Mouse (Mus musculus): Measurements from ENCODE around the gene Cd300e. TPM values are rescaled to one million over a fixed set of nuclear protein-coding genes. Genes with fewer than 3 reads are reported as not detected.

The Cd300e gene
- not detected in 2 replicates for polyA plus RNA-seq (2014; fragmentation: Nextera tagmentation; extraction: Ambion mirVana)

DNA sequence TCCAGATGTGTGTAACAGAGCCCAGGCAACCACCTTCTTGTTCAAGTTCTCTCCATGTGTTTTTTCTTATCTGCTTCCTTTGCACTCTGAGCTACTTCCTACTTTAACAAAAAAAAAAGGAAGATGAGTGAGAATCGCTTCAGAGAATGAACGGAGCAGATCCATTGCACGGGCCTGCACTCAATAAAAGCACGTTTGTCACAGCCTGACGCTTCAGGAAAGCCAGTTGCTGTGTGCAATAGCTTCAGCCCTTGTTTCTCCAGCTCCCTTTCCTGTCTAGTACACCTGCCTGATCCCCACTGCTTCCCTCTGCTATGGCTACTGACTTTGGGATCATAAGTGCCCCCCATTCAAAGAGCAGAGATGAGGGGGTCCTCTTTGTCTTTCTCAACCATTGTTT, at the start of gene Cd300e:
Gene Cd300e, minus strand, starts transcription at position 101 of the 400 bp plus-strand sequence.
- no peak for DNase-seq
- H3K36me3 ChIP-seq (ENCODE audit: control insufficient read depth, insufficient read depth, low read length) = no peaks in the 10 kb centered on the region
- no peak within 1 kb of the TSS for H3K4me3 ChIP-seq (replicated peaks; ENCODE audit: low read depth, low read length)
- H3K27ac ChIP-seq (replicated peaks; ENCODE audit: low read depth, low read length) = no peak within 1 kb of the TSS
- no peaks in the 10 kb centered on the region for H3K4me1 ChIP-seq (ENCODE audit: control insufficient read depth, insufficient read depth, low read length)
- H3K4me2 ChIP-seq (ENCODE audit: low read length) = no peak within 1 kb of the TSS
- 27% methylated on average over 5 of the region's 5 CpGs for WGBS
- H3K9me3 ChIP-seq (ENCODE audit: control insufficient read depth, low read length) = no peaks in the 10 kb centered on the region
- no peak within 1 kb of the TSS for H3K9ac ChIP-seq (replicated peaks; ENCODE audit: low read length)
- H3K27me3 ChIP-seq (ENCODE audit: control insufficient read depth, insufficient read depth, low read length) = no peaks in the 10 kb centered on the region
- ATAC-seq (ENCODE audit: low FRiP score, low TSS enrichment) = no peak

DNA sequence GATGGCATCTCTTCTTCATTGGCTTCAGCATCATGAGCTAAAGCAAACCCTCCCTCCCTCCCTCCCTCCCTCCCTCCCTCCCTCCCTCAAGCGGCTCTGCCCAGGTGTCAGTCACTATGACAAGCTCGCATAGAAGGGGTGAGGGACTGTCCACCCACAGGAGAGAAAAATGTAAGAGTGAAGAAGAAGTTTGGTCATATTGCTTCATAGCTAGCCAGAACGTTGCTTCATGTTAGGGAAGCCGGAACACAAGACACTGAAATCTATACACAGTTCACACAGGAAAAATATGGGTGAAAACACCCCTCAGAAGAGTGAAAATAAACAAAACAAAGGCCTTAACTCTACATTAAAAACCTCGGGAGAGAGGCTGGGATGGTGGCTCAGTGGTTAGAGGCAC, 48.3 kb upstream of the Cd300e start:
- ATAC-seq (ENCODE audit: low FRiP score, low TSS enrichment) (no peak), DNase-seq (no peak)
- Histone ChIP-seq H3K27me3 (ENCODE audit: control insufficient read depth, insufficient read depth, low read length) (no peaks in the 10 kb centered on the region), H3K9ac (replicated peaks; ENCODE audit: low read length) (no peak overlapping the region), H3K4me2 (ENCODE audit: low read length) (no peak overlapping the region), H3K27ac (replicated peaks; ENCODE audit: low read depth, low read length) (no peak overlapping the region), H3K36me3 (ENCODE audit: control insufficient read depth, insufficient read depth, low read length) (no peaks in the 10 kb centered on the region), H3K4me1 (ENCODE audit: control insufficient read depth, insufficient read depth, low read length) (peaks cover 7% of the 10 kb centered on the region; the same call in 1 of the 2 replicates), H3K9me3 (ENCODE audit: control insufficient read depth, low read length) (no peaks in the 10 kb centered on the region), H3K4me3 (replicated peaks; ENCODE audit: low read depth, low read length) (no peak overlapping the region)
- 85% methylated on average over 4 of the region's 5 CpGs for WGBS

DNA sequence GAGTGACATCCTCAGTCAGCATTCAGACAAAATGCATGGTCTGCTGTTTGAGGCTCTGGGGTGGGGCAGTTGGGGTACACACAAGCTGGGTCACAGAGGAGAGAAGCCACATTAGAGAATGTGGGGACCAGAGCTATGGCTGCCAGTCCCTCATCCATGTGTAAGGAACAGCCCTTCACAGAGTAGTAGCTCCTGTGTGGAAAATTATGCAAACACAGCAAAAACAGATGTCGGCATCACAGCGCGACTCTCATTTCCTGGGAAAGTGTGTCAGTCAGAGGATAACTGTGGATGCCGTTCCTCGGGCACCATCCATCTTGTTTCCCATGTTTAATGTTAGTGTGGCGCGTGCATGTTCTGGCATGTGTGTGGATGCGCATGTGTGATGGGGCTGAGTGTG, 46.2 kb upstream of the Cd300e start:
- Histone ChIP-seq H3K27me3 (ENCODE audit: control insufficient read depth, insufficient read depth, low read length) (no peaks in the 10 kb centered on the region), H3K4me3 (replicated peaks; ENCODE audit: low read depth, low read length) (no peak overlapping the region), H3K4me2 (ENCODE audit: low read length) (no peak overlapping the region), H3K27ac (replicated peaks; ENCODE audit: low read depth, low read length) (no peak overlapping the region), H3K9me3 (ENCODE audit: control insufficient read depth, low read length) (no peaks in the 10 kb centered on the region), H3K36me3 (ENCODE audit: control insufficient read depth, insufficient read depth, low read length) (no peaks in the 10 kb centered on the region), H3K9ac (replicated peaks; ENCODE audit: low read length) (no peak overlapping the region), H3K4me1 (ENCODE audit: control insufficient read depth, insufficient read depth, low read length) (peaks cover 7% of the 10 kb centered on the region; the same call in 1 of the 2 replicates)
- no peak for ATAC-seq (ENCODE audit: low FRiP score, low TSS enrichment)
- DNase-seq = no peak
- 95% methylated on average over 8 of the region's 8 CpGs for WGBS

DNA sequence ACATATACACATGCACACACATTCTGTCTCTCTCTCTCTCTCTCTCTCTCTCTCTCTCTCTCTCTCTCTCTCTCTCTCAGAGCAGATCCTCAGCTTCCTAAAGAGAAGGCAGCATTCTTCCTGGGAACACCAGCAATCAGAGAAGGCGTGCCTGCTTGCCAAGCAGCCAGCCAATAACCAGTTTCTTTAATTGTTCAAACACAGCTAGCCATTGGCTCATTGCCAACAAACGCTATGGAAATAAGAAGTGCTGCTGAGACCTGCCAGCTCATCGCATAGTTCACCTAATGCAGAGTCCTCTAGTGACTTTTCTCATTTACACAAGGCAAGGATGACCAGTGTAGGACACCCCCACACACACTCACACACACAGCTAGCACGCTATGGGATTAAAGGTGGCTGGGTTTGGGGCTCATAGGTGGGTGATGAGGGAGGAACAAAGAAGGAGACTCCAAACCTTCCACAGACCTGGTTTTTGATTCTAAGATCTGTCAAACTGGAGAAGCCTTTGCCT, 45.5 kb upstream of the Cd300e start:
- no peaks in the 10 kb centered on the region for H3K9me3 ChIP-seq (ENCODE audit: control insufficient read depth, low read length)
- peaks cover 7% of the 10 kb centered on the region; the same call in 1 of the 2 replicates for H3K4me1 ChIP-seq (ENCODE audit: control insufficient read depth, insufficient read depth, low read length)
- H3K4me3 ChIP-seq (replicated peaks; ENCODE audit: low read depth, low read length) = no peak overlapping the region
- H3K27me3 ChIP-seq (ENCODE audit: control insufficient read depth, insufficient read depth, low read length) = no peaks in the 10 kb centered on the region
- peak; percentile 80 for DNase-seq
- H3K4me2 ChIP-seq (ENCODE audit: low read length) = no peak overlapping the region
- 31% methylated on average over 4 of the region's 4 CpGs for WGBS
- no peak overlapping the region for H3K27ac ChIP-seq (replicated peaks; ENCODE audit: low read depth, low read length)
- no peaks in the 10 kb centered on the region for H3K36me3 ChIP-seq (ENCODE audit: control insufficient read depth, insufficient read depth, low read length)
- no peak for ATAC-seq (ENCODE audit: low FRiP score, low TSS enrichment)
- H3K9ac ChIP-seq (replicated peaks; ENCODE audit: low read length) = no peak overlapping the region

DNA sequence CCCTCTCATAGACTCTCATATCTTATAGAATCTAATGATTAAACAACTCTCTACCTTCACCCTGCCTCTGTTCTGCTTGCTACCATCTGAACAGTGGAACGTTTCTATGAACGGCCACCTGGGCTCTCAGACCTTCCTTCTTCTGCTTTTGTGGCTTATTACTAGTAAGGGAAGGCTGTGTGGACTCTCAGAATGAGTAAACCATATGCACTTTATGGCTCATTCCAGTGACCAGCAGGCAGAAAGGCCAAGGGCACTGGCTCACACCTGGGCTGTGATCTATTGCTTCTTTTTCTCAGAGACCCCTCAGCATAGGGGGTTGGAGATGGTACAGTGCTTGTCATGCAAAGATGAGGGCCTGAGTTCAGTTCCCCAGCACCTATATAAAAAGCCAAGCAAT, 44.7 kb upstream of the Cd300e start:
- no peaks in the 10 kb centered on the region for H3K9me3 ChIP-seq (ENCODE audit: control insufficient read depth, low read length)
- WGBS = 96% methylated on average over 2 of the region's 2 CpGs
- no peak for ATAC-seq (ENCODE audit: low FRiP score, low TSS enrichment)

DNA sequence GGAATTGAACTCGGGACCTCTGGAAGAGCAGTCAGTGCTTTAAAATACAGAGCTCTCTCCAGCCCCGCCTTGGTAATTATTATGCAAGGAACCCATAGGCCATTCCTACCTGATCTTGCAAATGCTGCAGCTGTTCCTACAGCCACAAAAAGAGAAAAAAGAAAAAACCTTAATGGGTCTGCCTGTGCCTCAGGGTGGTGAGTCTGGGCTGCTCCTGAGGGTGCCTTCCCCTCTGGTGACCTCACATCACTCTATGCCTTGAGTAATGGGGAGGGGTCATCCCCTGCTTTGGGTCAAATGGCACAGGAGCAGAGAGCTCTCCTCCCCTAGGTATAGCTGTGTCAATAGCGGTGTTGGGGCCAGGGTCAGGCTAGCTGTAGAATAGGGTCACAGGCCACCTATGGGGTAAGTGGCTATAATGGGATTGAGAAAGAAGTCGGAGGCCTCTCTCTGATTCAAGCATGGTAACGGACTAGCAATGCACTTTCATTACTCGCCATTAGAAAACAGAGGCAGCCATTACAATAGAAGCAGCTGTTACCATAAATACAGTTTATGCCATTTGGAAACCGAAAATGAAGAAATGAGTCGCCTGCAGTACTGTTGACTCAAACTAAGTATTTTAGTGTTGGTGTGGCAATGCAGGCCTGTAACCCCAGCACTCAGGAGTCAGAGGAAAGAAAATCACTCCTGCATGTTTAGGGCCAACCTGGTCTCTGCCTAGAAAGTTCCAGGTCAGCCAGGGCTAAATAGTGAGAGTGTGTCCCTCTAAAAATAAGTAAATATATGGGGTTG, 43.0 kb upstream of the Cd300e start:
- no peak overlapping the region for H3K4me3 ChIP-seq (replicated peaks; ENCODE audit: low read depth, low read length)
- WGBS = 72% methylated on average over 8 of the region's 8 CpGs
- H3K27me3 ChIP-seq (ENCODE audit: control insufficient read depth, insufficient read depth, low read length) = no peaks in the 10 kb centered on the region
- H3K36me3 ChIP-seq (ENCODE audit: control insufficient read depth, insufficient read depth, low read length) = no peaks in the 10 kb centered on the region
- H3K4me1 ChIP-seq (ENCODE audit: control insufficient read depth, insufficient read depth, low read length) = peaks cover 7% of the 10 kb centered on the region; the same call in 1 of the 2 replicates
- no peak for DNase-seq
- no peak overlapping the region for H3K27ac ChIP-seq (replicated peaks; ENCODE audit: low read depth, low read length)
- no peak for ATAC-seq (ENCODE audit: low FRiP score, low TSS enrichment)
- no peak overlapping the region for H3K9ac ChIP-seq (replicated peaks; ENCODE audit: low read length)
- no peak overlapping the region for H3K4me2 ChIP-seq (ENCODE audit: low read length)
- no peaks in the 10 kb centered on the region for H3K9me3 ChIP-seq (ENCODE audit: control insufficient read depth, low read length)

More for the DNA sequence above, 44.7 kb upstream of the Cd300e start:
- peaks cover 7% of the 10 kb centered on the region; the same call in 1 of the 2 replicates for H3K4me1 ChIP-seq (ENCODE audit: control insufficient read depth, insufficient read depth, low read length)
- no peaks in the 10 kb centered on the region for H3K36me3 ChIP-seq (ENCODE audit: control insufficient read depth, insufficient read depth, low read length)
- no peaks in the 10 kb centered on the region for H3K27me3 ChIP-seq (ENCODE audit: control insufficient read depth, insufficient read depth, low read length)
- no peak overlapping the region for H3K4me3 ChIP-seq (replicated peaks; ENCODE audit: low read depth, low read length)
- no peak overlapping the region for H3K4me2 ChIP-seq (ENCODE audit: low read length)
- H3K9ac ChIP-seq (replicated peaks; ENCODE audit: low read length) = no peak overlapping the region
- H3K27ac ChIP-seq (replicated peaks; ENCODE audit: low read depth, low read length) = no peak overlapping the region
- no peak for DNase-seq

DNA sequence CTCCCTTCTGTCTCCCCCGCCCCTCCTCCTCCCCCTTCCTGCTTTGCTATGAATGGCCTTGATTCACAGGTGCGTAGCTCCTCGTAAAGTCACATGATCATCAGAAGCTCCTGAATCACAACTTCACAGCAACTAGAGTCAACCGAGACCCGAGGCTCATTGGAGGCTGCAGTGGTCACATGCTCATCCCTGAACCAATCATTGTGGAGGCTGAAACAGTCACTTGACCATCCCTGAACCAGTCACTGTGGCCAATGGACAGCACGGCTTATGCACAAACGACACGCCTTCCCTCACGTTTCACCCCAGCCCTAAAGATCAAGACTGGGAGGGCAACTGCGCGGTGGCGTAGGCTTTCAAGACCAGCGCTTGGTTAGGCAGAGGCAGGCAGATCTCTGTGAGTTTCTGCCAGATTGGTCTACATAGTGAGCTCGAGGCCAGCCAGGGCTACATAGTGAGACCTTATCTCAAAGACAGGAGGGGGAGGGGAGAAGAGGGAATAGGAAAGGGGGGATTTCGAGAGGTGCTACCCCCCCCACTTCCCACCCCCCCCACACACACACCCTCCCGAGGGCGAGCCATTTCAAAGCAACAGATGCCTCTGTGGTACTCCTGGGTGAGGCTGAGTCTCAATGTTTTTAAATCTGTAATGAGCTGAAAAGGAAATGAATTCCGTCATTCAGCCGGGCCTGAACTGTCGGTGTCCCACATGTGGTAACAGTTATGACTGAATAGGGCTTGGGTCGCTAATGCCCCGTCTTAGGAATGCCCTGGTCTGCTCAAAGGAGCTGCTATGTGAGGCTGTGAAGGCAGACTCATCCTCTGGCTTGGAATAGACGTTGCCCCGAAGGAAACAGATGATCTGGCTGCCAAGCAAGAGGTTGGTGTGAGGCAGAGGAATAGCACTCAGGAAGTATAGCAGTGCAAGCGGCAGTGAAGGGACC, 41.8 kb upstream of the Cd300e start:
- no peak for ATAC-seq (ENCODE audit: low FRiP score, low TSS enrichment)
- H3K4me3 ChIP-seq (replicated peaks; ENCODE audit: low read depth, low read length) = no peak overlapping the region
- WGBS = 90% methylated on average over 25 of the region's 25 CpGs
- DNase-seq = no peak
- H3K27ac ChIP-seq (replicated peaks; ENCODE audit: low read depth, low read length) = no peak overlapping the region
- no peak overlapping the region for H3K9ac ChIP-seq (replicated peaks; ENCODE audit: low read length)
- H3K27me3 ChIP-seq (ENCODE audit: control insufficient read depth, insufficient read depth, low read length) = no peaks in the 10 kb centered on the region
- H3K4me1 ChIP-seq (ENCODE audit: control insufficient read depth, insufficient read depth, low read length) = peaks cover 7% of the 10 kb centered on the region; the same call in 1 of the 2 replicates
- no peaks in the 10 kb centered on the region for H3K9me3 ChIP-seq (ENCODE audit: control insufficient read depth, low read length)
- H3K36me3 ChIP-seq (ENCODE audit: control insufficient read depth, insufficient read depth, low read length) = no peaks in the 10 kb centered on the region
- H3K4me2 ChIP-seq (ENCODE audit: low read length) = no peak overlapping the region

DNA sequence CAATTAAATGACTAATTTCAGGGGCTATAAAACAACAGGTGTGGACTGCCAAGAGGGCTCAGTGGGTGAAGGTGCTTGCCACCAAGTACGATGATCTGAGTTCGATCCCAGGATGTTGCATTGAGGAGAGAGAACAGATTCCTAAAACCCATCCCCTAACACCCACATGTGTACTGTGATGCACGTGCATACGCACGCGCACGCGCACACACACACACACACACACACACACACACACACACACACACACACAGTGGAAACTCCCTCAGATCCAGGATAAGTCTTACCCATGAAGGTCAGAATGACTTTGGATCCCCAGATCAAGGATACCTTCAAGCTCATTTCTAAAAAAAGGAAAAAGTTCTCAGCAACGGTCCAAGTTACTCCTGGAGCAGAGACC, 40.1 kb upstream of the Cd300e start:
- no peak overlapping the region for H3K4me2 ChIP-seq (ENCODE audit: low read length)
- H3K36me3 ChIP-seq (ENCODE audit: control insufficient read depth, insufficient read depth, low read length) = no peaks in the 10 kb centered on the region
- DNase-seq (no peak), ATAC-seq (ENCODE audit: low FRiP score, low TSS enrichment) (no peak)
- no peak overlapping the region for H3K27ac ChIP-seq (replicated peaks; ENCODE audit: low read depth, low read length)
- H3K4me3 ChIP-seq (replicated peaks; ENCODE audit: low read depth, low read length) = no peak overlapping the region
- H3K9ac ChIP-seq (replicated peaks; ENCODE audit: low read length) = no peak overlapping the region
- WGBS = 95% methylated on average over 9 of the region's 9 CpGs
- no peaks in the 10 kb centered on the region for H3K27me3 ChIP-seq (ENCODE audit: control insufficient read depth, insufficient read depth, low read length)
- 0 out of 2 replicates have a peak, but pooled peaks cover under 1% of the 10 kb centered on the region for H3K4me1 ChIP-seq (ENCODE audit: control insufficient read depth, insufficient read depth, low read length)
- no peaks in the 10 kb centered on the region for H3K9me3 ChIP-seq (ENCODE audit: control insufficient read depth, low read length)

All from midbrain, embryonic 14.5 days (tissue).